Mouse (Mus musculus) C2C12 (cell line): ENCODE data around the gene Rgs7bp. TPM values are rescaled to one million over a fixed set of nuclear protein-coding genes. Genes with fewer than 3 reads are reported as not detected.

Experiments
- H3K27me3 ChIP-seq: one replicate; pipeline ENCODE4 v1.6.1; 2011; ENCODE audit not compliant: control insufficient read depth, insufficient read depth, insufficient read length
- H3K36me3 ChIP-seq: one replicate; pipeline ENCODE4 v1.6.1; 2011; ENCODE audit not compliant: control insufficient read depth, insufficient read depth
- H3K4me3 ChIP-seq: one replicate; pipeline ENCODE4 v1.5.1; 2011; ENCODE audit warnings: mild to moderate bottlenecking, control low read depth; ENCODE audit not compliant: poor library complexity, insufficient read depth, severe bottlenecking
- H3K79me2 ChIP-seq: one replicate; pipeline ENCODE4 v1.6.1; 2011; ENCODE audit not compliant: control insufficient read depth, insufficient read depth
- H3K79me3 ChIP-seq: one replicate; pipeline ENCODE4 v1.6.1; 2011; ENCODE audit warnings: low read depth, control low read depth
- H3ac ChIP-seq: one replicate; pipeline ENCODE3; 2011; ENCODE audit warnings: low read depth; ENCODE audit not compliant: control insufficient read depth, insufficient read length
- CEBPB ChIP-seq: IDR thresholded peaks from one replicate; pipeline ENCODE4 v1.6.1; 2011; ENCODE audit warnings: low read depth, mild to moderate bottlenecking, control low read depth, moderate library complexity
- CTCF ChIP-seq: IDR thresholded peaks from one replicate; pipeline ENCODE4 v1.5.1; 2011; ENCODE audit not compliant: control insufficient read depth, insufficient read depth, insufficient read length
- FOSL1 ChIP-seq: IDR thresholded peaks from one replicate; pipeline ENCODE4 v1.8.0; 2011; ENCODE audit warnings: mild to moderate bottlenecking, low read length; ENCODE audit not compliant: poor library complexity, insufficient read depth, severe bottlenecking
- MAX ChIP-seq: IDR thresholded peaks from one replicate; pipeline ENCODE4 v1.6.1; 2011; ENCODE audit warnings: mild to moderate bottlenecking, control low read depth
- MYOD1 ChIP-seq: IDR thresholded peaks from one replicate; pipeline ENCODE4 v1.6.1; 2011; ENCODE audit warnings: low read depth; ENCODE audit not compliant: control insufficient read depth, insufficient read length
- MYOG ChIP-seq: IDR thresholded peaks from one replicate; pipeline ENCODE4 v1.6.1; 2011; ENCODE audit not compliant: control insufficient read depth, insufficient read length; ENCODE audit errors: extremely low read depth
- USF1 ChIP-seq: IDR thresholded peaks from one replicate; pipeline ENCODE4 v1.6.1; 2011; ENCODE audit warnings: low read depth, mild to moderate bottlenecking, control low read depth, moderate library complexity
- polyA plus RNA-seq: library from polyadenylated mRNA; unstranded; fragments of >200 nt; fragmentation: generic; extraction: Trizol; gene quantifications from one replicate; pipeline ENCODE4 v1.2.1, GENCODE M21; 2012; ENCODE audit warnings: missing spikeins

The Rgs7bp gene
- polyA plus RNA-seq, 1 experiment: not detected

GRCm38 (mm10) chr13:105002132-105002830, 52.4 kb downstream of the Rgs7bp start:
- Histone ChIP-seq H3ac (no peak overlapping the region), H3K36me3 (no peaks in the 10 kb centered on the region), H3K79me3 (no peaks in the 10 kb centered on the region), H3K27me3 (no peaks in the 10 kb centered on the region), H3K79me2 (no peaks in the 10 kb centered on the region), H3K4me3 (no peak overlapping the region)
- TF ChIP-seq FOSL1: no peak
- no peak for TF ChIP-seq CEBPB
- no peak for TF ChIP-seq USF1
- TF ChIP-seq MYOD1: no peak
- no peak for TF ChIP-seq CTCF
- no peak for TF ChIP-seq MYOG
- TF ChIP-seq MAX: no peak

- H3ac ChIP-seq: no peak overlapping the region
- no peaks in the 10 kb centered on the region for H3K79me2 ChIP-seq
- no peaks in the 10 kb centered on the region for H3K79me3 ChIP-seq
- TF ChIP-seq CTCF (no peak), MYOD1 (no peak), FOSL1 (no peak), USF1 (no peak), MAX (no peak), CEBPB (no peak)
- H3K27me3 ChIP-seq: no peaks in the 10 kb centered on the region
- no peak overlapping the region for H3K4me3 ChIP-seq
- no peaks in the 10 kb centered on the region for H3K36me3 ChIP-seq
These were observed 53.0 kb downstream of the Rgs7bp start for GRCm38 (mm10) chr13:105001714-105002113.

DNA sequence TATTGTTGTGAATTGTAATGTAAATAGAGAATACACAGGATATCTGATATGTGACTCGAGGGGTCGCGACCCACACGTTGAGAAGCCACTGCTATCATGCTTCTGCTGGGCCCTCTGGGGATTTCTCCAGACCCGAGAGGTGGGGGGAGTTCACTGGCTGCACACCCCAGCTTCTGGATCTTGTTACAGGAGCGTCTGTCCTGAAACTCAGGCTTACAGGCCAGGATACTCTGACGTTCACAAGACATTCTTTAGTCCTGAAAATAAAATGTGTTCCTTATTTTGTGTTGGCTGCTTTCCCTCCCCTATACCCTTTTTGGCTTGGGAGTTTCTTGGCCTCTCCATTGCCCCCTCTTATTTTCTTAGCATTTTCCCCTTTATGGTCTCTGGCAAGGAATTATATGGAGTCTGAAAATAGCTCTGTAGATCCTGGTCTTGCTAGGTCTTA, 65.9 kb downstream of the Rgs7bp start:
- H3K4me3 ChIP-seq: no peak overlapping the region
- TF ChIP-seq MYOD1 (no peak), CEBPB (no peak)
- no peaks in the 10 kb centered on the region for H3K36me3 ChIP-seq
- H3ac ChIP-seq: no peak overlapping the region
- H3K27me3 ChIP-seq: no peaks in the 10 kb centered on the region
- H3K79me3 ChIP-seq: no peaks in the 10 kb centered on the region
- H3K79me2 ChIP-seq: no peaks in the 10 kb centered on the region

- Histone ChIP-seq H3ac (no peak overlapping the region), H3K79me2 (no peaks in the 10 kb centered on the region), H3K27me3 (no peaks in the 10 kb centered on the region), H3K4me3 (no peak overlapping the region), H3K79me3 (no peaks in the 10 kb centered on the region), H3K36me3 (no peaks in the 10 kb centered on the region)
- TF ChIP-seq MYOG (no peak), CTCF (no peak), FOSL1 (no peak), CEBPB (no peak), MAX (no peak), USF1 (no peak), MYOD1 (no peak)
These were observed 66.7 kb downstream of the Rgs7bp start for GRCm38 (mm10) chr13:104988009-104988540.

DNA sequence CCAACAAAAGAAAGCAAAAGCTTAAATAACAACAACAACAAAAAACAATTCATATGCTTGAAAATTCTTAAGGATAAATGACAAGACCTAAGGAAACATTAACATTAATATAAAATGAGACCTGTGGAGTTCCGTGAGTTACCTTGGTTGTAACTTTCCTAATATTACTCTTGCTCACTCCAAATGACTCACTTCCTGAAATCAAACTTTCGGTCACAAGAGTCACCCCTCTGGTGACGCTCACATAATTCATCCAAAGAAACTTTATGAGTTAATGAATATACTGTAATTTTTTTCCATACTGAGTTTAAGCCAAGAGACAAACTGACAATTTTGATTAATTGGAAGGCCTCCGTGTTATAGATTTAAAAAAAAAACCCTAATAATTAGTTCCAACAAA, 69.0 kb downstream of the Rgs7bp start:
- Histone ChIP-seq H3K36me3 (no peaks in the 10 kb centered on the region), H3K27me3 (no peaks in the 10 kb centered on the region), H3K79me2 (no peaks in the 10 kb centered on the region), H3K79me3 (no peaks in the 10 kb centered on the region), H3ac (no peak overlapping the region), H3K4me3 (no peak overlapping the region)
- TF ChIP-seq CEBPB: no peak
- TF ChIP-seq MYOG: no peak
- TF ChIP-seq USF1: no peak
- TF ChIP-seq MYOD1: no peak
- TF ChIP-seq CTCF: no peak
- no peak for TF ChIP-seq MAX
- no peak for TF ChIP-seq FOSL1

DNA sequence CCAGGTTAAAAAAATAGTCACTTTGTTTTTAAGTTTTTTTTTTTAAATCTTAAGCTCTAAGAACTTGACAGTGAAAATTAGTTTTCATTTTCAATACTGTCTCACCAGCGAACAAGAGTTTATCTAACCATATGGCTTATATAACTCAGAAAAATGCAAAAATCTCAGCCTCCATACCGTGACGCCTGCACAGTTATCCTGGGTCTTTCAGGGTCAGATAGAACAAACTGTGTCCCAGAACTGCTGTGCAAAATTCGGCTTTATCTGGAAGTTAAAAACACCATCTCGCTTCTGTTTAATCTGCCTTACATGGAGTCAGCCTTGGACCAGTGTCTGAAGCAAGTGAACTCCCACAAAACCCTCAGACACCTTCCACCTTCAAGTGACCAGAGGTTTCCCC, 70.7 kb downstream of the Rgs7bp start:
- Histone ChIP-seq H3K36me3 (no peaks in the 10 kb centered on the region), H3K79me2 (no peaks in the 10 kb centered on the region), H3K79me3 (no peaks in the 10 kb centered on the region), H3K4me3 (no peak overlapping the region), H3K27me3 (no peaks in the 10 kb centered on the region), H3ac (no peak overlapping the region)
- TF ChIP-seq MAX: no peak
- no peak for TF ChIP-seq CTCF
- TF ChIP-seq USF1: no peak
- no peak for TF ChIP-seq FOSL1
